Mouse (Mus musculus): ENCODE results near the gene Nfe2l1. TPM values are rescaled to one million over a fixed set of nuclear protein-coding genes. Genes with fewer than 3 reads are reported as not detected.

The Nfe2l1 gene
- polyA plus RNA-seq, 1 experiment from 2014 or later: 67.2 TPM

- Histone ChIP-seq H3K36me3 (peaks cover 14% of the 10 kb centered on the region), H3K9me3 (no peaks in the 10 kb centered on the region), H3K27me3 (replicated peaks) (no peaks in the 10 kb centered on the region), H3K27ac (replicated peaks) (peak within 1 kb of the TSS; percentile 70), H3K4me1 (peaks cover 9% of the 10 kb centered on the region), H3K4me2 (peak within 1 kb of the TSS; percentile 92), H3K4me3 (peak within 1 kb of the TSS; percentile 88), H3K9ac (peak within 1 kb of the TSS; percentile 84)
- peak; percentile 99 for ATAC-seq (ENCODE audit: extremely low read depth, insufficient number of reproducible peaks, low FRiP score, low TSS enrichment)
- WGBS: 1% methylated on average over 59 of the region's 59 CpGs
Observed at GRCm38 (mm10) chr11:96776968-96777962, 52.5 kb downstream of the Nfe2l1 start, which contains the start of gene Snx11. TSS of gene Snx11 (minus strand) at chr11:96777559.

- WGBS: 56% methylated on average over 3 of the region's 3 CpGs
- 0 out of 2 replicates have a peak overlapping the region, but pooled peaks have one; percentile 84 for H3K9ac ChIP-seq
- H3K4me2 ChIP-seq: peak overlapping the region; percentile 92
Observed at GRCm38 (mm10) chr11:96776068-96776467, 53.7 kb downstream of the Nfe2l1 start.

GRCm38 (mm10) chr11:96775665-96776064 lies 54.1 kb downstream of the Nfe2l1 start:
- no peak overlapping the region for H3K27ac ChIP-seq (replicated peaks)
- no peak overlapping the region for H3K9ac ChIP-seq
- ATAC-seq (ENCODE audit: extremely low read depth, insufficient number of reproducible peaks, low FRiP score, low TSS enrichment): no peak
- H3K36me3 ChIP-seq: peaks cover 30% of the 10 kb centered on the region
- no peak overlapping the region for H3K4me2 ChIP-seq
- no peaks in the 10 kb centered on the region for H3K27me3 ChIP-seq (replicated peaks)
- peaks cover 9% of the 10 kb centered on the region for H3K4me1 ChIP-seq
- no peaks in the 10 kb centered on the region for H3K9me3 ChIP-seq
- no peak overlapping the region for H3K4me3 ChIP-seq
- 77% methylated on average over 7 of the region's 7 CpGs for WGBS

More at GRCm38 (mm10) chr11:96776068-96776467, 53.7 kb downstream of the Nfe2l1 start:
- Histone ChIP-seq H3K4me3 (peak overlapping the region; percentile 88), H3K27ac (replicated peaks) (no peak overlapping the region), H3K27me3 (replicated peaks) (no peaks in the 10 kb centered on the region), H3K36me3 (peaks cover 26% of the 10 kb centered on the region), H3K9me3 (no peaks in the 10 kb centered on the region), H3K4me1 (peaks cover 9% of the 10 kb centered on the region)
- ATAC-seq (ENCODE audit: extremely low read depth, insufficient number of reproducible peaks, low FRiP score, low TSS enrichment): no peak

- no peak overlapping the region for H3K4me3 ChIP-seq
- no peak overlapping the region for H3K27ac ChIP-seq (replicated peaks)
- no peaks in the 10 kb centered on the region for H3K9me3 ChIP-seq
- H3K4me2 ChIP-seq: no peak overlapping the region
- peaks cover 36% of the 10 kb centered on the region for H3K36me3 ChIP-seq
- no peaks in the 10 kb centered on the region for H3K27me3 ChIP-seq (replicated peaks)
- peaks cover 9% of the 10 kb centered on the region for H3K4me1 ChIP-seq
- WGBS: 78% methylated on average over 8 of the region's 8 CpGs
- ATAC-seq (ENCODE audit: extremely low read depth, insufficient number of reproducible peaks, low FRiP score, low TSS enrichment): no peak
- H3K9ac ChIP-seq: no peak overlapping the region
Observed at GRCm38 (mm10) chr11:96775063-96775462, 54.7 kb downstream of the Nfe2l1 start.

- Histone ChIP-seq H3K4me1 (peaks cover 9% of the 10 kb centered on the region), H3K4me2 (no peak overlapping the region), H3K27me3 (replicated peaks) (no peaks in the 10 kb centered on the region), H3K4me3 (no peak overlapping the region), H3K9me3 (no peaks in the 10 kb centered on the region), H3K9ac (no peak overlapping the region), H3K27ac (replicated peaks) (no peak overlapping the region), H3K36me3 (peaks cover 41% of the 10 kb centered on the region)
- 82% methylated on average over 3 of the region's 3 CpGs for WGBS
- ATAC-seq (ENCODE audit: extremely low read depth, insufficient number of reproducible peaks, low FRiP score, low TSS enrichment): no peak
Observed at GRCm38 (mm10) chr11:96774536-96774935, 55.2 kb downstream of the Nfe2l1 start.

GRCm38 (mm10) chr11:96772413-96772812 lies 57.4 kb downstream of the Nfe2l1 start:
- Histone ChIP-seq H3K9ac (no peak overlapping the region), H3K9me3 (no peaks in the 10 kb centered on the region), H3K4me3 (no peak overlapping the region), H3K4me1 (peaks cover 9% of the 10 kb centered on the region), H3K27ac (replicated peaks) (no peak overlapping the region), H3K36me3 (peaks cover 62% of the 10 kb centered on the region), H3K4me2 (no peak overlapping the region), H3K27me3 (replicated peaks) (no peaks in the 10 kb centered on the region)
- 90% methylated on average over 9 of the region's 9 CpGs for WGBS
- ATAC-seq (ENCODE audit: extremely low read depth, insufficient number of reproducible peaks, low FRiP score, low TSS enrichment): no peak

GRCm38 (mm10) chr11:96771274-96771975 lies 58.3 kb downstream of the Nfe2l1 start:
- no peak overlapping the region for H3K9ac ChIP-seq
- no peak overlapping the region for H3K27ac ChIP-seq (replicated peaks)
- 92% methylated on average over 9 of the region's 9 CpGs for WGBS
- H3K36me3 ChIP-seq: peaks cover 64% of the 10 kb centered on the region
- H3K9me3 ChIP-seq: no peaks in the 10 kb centered on the region
- no peak overlapping the region for H3K4me2 ChIP-seq
- no peak overlapping the region for H3K4me3 ChIP-seq
- no peak for ATAC-seq (ENCODE audit: extremely low read depth, insufficient number of reproducible peaks, low FRiP score, low TSS enrichment)
- peaks cover 3% of the 10 kb centered on the region for H3K4me1 ChIP-seq
- H3K27me3 ChIP-seq (replicated peaks): no peaks in the 10 kb centered on the region

- 50% methylated on average over 9 of the region's 9 CpGs for WGBS
- no peaks in the 10 kb centered on the region for H3K27me3 ChIP-seq (replicated peaks)
- no peak overlapping the region for H3K4me3 ChIP-seq
- ATAC-seq (ENCODE audit: extremely low read depth, insufficient number of reproducible peaks, low FRiP score, low TSS enrichment): no peak
- no peaks in the 10 kb centered on the region for H3K9me3 ChIP-seq
- H3K4me1 ChIP-seq: 0 out of 2 replicates have a peak, but pooled peaks cover 5% of the 10 kb centered on the region
- H3K27ac ChIP-seq (replicated peaks): 0 out of 2 replicates have a peak overlapping the region, but pooled peaks have one; percentile 4
- peaks cover 60% of the 10 kb centered on the region for H3K36me3 ChIP-seq
- H3K9ac ChIP-seq: no peak overlapping the region
- no peak overlapping the region for H3K4me2 ChIP-seq
Observed at GRCm38 (mm10) chr11:96768240-96768639, 61.5 kb downstream of the Nfe2l1 start.

MicroRNAs within 50 kb of the gene (microRNA counts, 519-probe panel; counts per million panel counts)
- microRNA mmu-miR-152: 6,004 counts per million, percentile 93 among the panel's probes with 10 or more counts

Small RNA genes within 50 kb of the gene (microRNA-seq; reads per million reads assigned to microRNA genes)
- gene Mir152: 131 reads per million, percentile 57 among the genes with 10 or more reads in this experiment

Other genes starting within 250 kb of the Nfe2l1 start
- gene Snx11, start 52.4 kb downstream of the Nfe2l1 start, polyA plus RNA-seq (2015; fragmentation: Nextera tagmentation; extraction: Ambion mirVana): 10.7 and 11.8 TPM in 2 replicates
- 53.3 and 56.4 TPM in 2 replicates for gene Cbx1, start 40.8 kb downstream of the Nfe2l1 start, polyA plus RNA-seq (2015; fragmentation: Nextera tagmentation; extraction: Ambion mirVana)
- 109 and 113 TPM in 2 replicates for gene Copz2, start 19.9 kb upstream of the Nfe2l1 start, polyA plus RNA-seq (2015; fragmentation: Nextera tagmentation; extraction: Ambion mirVana)
- 50.4 and 52.4 TPM in 2 replicates for gene Cdk5rap3, start 86.5 kb upstream of the Nfe2l1 start, polyA plus RNA-seq (2015; fragmentation: Nextera tagmentation; extraction: Ambion mirVana)
- gene Prr15l, start 98.1 kb upstream of the Nfe2l1 start, polyA plus RNA-seq (2015; fragmentation: Nextera tagmentation; extraction: Ambion mirVana): 0.79 and 1.0 TPM in 2 replicates
- gene Pnpo, start 114.0 kb upstream of the Nfe2l1 start, polyA plus RNA-seq (2015; fragmentation: Nextera tagmentation; extraction: Ambion mirVana): 53.3 and 55.6 TPM in 2 replicates
- gene Sp2, start 153.0 kb upstream of the Nfe2l1 start, polyA plus RNA-seq (2015; fragmentation: Nextera tagmentation; extraction: Ambion mirVana): 15.8 and 17.8 TPM in 2 replicates
- 0.18 and 0.21 TPM in 2 replicates for gene Sp6, start 183.4 kb upstream of the Nfe2l1 start, polyA plus RNA-seq (2015; fragmentation: Nextera tagmentation; extraction: Ambion mirVana)
- 16.0 and 19.2 TPM in 2 replicates for gene Scrn2, start 200.0 kb upstream of the Nfe2l1 start, polyA plus RNA-seq (2015; fragmentation: Nextera tagmentation; extraction: Ambion mirVana)
- gene Lrrc46, start 211.4 kb upstream of the Nfe2l1 start, polyA plus RNA-seq (2015; fragmentation: Nextera tagmentation; extraction: Ambion mirVana): 0.18 and 0.49 TPM in 2 replicates
- 67.5 and 72.6 TPM in 2 replicates for gene Mrpl10, start 211.6 kb upstream of the Nfe2l1 start, polyA plus RNA-seq (2015; fragmentation: Nextera tagmentation; extraction: Ambion mirVana)
- 6.2 and 6.5 TPM in 2 replicates for gene Osbpl7, start 220.7 kb upstream of the Nfe2l1 start, polyA plus RNA-seq (2015; fragmentation: Nextera tagmentation; extraction: Ambion mirVana)